Mouse (Mus musculus) thymus, postnatal 36 days (tissue): Measurements from ENCODE around the gene Samd14.
A peak's percentile ranks its signal among the peaks of the same experiment; 100 is the strongest.
"Not testable (repeated sequence)": the region's sequence is repeated elsewhere in the genome, so short reads cannot be mapped to it uniquely, and the experiment has no call there.

Source experiments
- DNase-seq, 2 experiments: peaks; one replicate each; pipeline ENCODE4 v3.0.0; 2022; ENCODE audit warnings: mixed read lengths in 2 of 2

Samd14 gene

DNA sequence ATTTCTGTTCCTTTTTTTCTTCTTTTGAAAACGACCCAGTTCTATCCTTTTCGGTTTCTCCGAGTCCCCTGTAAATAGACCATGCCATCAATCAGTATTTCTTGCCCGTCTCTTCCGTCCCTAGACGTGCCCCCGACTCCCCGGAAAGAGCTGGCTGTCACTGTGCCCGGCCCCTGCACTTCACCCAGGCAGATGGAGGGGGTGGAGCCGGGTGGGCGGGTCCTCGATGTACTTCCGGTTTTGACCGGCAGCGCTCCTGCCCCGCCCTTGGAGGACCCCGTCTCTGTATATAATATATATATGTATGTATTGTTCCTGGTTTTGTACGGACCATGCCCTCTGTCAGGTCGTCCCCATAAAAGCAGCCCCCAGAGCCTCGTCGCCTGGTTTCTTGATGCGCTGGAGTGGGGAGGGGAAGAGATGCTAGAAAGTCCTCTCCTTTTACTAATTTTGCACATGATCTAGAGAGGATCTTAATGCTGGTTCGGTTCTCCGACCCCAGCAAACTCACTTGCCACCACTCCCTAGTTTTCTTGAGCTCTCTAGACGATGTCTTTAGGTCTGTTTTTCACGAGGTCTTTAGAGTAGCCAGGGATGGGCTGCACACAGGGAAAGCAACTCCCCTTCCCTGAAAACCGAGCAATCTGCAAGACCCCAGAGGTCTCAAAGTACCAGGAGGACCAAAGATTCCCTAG is 3.0 kb upstream of the Samd14 start:
- peak; percentile 84 to 87 for DNase-seq

- DNase-seq = no peak
Observed at GRCm38 (mm10) chr11:95007418-95007817, 2.3 kb upstream of the Samd14 start.

DNA sequence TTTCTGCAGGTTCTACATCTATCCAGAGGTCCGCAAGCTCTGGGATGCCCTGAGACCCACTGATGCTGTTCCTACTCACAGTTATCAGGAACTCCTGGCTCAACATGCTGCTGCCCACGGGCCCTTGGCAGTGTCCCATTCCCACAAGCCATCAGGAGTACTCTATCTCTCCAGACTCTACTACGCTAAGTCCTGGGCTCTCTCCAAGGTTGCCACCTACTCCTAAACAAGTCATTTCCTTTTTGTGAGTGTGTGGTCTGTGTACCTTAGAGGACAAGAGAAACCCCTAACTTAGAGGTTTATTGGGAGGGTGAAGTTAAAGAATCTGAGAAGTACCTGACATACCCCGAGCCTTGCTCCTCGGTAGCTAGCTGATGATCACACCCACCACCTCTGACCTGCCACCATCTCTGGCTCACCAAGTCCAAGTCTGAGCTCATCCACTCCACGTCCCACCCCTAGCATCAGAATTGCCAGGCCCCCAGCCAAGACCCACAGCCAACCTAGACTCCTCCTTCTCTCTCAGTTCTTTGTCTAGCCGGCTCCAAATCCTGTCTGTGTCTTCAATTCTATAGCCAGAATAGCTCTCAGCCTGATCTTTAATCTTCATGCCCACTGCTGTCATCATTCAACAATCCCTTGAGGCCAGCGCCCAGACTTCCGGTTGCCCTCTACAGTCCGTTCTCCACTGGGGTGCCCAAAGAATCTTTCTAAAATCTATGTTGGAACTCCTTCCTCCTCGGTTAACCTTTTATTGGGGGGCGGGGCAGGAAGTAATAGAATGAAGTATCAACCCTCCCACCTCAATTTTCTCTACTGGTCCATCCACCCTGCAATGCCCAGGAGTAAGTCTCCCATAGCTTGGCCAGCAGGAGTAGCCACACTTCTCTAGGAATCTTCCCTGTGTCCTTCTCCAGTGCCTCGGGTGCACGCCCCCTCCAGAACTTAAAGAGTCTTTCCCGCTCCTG is 734 bp upstream of the Samd14 start:
- no peak for DNase-seq

DNA sequence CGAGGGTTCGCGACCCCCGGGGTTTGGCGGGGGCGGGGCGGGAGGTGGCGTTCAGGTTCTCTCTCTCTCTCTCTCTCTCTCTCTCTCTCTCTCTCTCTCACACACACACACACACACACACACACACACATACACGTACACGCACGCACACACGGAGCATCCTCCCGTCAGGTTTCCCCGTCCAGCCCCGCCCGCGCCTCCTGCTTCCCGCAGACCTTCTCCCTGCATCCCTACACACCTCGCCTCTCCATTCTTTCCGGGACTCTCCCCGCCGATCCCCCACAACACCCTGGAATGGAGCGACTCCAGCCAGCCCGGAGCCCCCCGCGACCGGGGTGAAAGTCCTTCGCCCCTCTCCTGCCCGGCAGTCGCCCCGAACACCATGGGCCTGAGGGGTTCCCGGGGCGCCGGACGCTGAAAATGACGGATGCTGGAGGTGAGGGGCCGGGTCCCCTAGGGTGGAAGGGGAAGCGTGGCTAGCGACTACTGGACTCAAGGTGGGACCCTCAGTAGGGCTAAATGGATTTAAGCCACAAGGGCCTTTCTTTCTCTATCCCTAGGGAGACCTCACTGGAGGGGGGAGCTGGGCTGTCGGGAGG is 561 bp downstream of the Samd14 start:
- no peak for DNase-seq

DNA sequence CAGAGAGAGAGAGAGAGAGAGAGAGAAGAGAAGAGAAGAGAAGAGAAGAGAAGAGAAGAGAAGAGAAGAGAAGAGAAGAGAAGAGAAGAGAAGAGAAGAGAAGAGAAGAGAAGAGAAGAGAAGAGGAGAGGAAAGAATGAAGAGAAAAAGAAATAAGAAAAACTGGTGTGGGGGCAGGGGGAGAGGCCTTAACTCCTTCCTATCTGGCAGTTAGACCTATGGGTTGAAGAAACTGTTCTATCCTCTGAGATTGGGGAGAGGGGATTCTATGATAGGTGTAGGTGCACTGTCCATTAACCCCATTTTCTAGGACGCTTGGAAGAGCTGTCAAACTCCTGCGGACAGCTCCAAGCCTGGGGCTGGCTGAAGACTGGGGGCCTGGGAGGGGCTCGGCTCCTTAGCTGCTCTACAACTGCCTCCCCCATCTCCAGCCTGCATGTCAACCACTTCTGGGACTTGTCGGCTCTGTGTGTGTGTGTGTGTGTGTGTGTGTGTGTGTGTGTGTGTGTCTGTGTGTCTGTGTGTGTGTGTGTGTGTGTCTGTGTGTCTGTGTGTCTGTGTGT is 1.2 kb downstream of the Samd14 start:
- not testable (repeated sequence) for DNase-seq

- DNase-seq = no peak
Observed at GRCm38 (mm10) chr11:95011416-95011815, 1.7 kb downstream of the Samd14 start.

DNA sequence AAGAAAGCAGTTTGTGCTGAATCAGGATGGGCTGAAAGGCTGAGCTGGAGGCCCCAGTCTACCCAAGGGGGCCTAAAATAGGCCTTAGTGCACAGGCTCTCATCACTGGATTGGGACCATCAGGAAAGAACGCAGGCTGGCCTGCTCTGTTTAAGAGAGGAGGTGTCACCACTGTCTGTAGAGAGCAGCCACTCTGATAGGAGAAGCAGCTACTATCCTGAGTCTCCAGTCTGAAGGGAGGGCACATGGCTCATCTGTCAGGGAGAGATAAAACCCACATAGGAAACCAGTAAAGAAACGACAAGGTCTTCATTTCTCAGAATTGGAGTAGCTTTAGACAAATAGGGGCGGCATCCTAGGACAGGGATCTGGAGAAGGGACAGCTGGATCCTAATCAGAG is 2.4 kb downstream of the Samd14 start:
- no peak for DNase-seq

- DNase-seq = no peak
Observed at GRCm38 (mm10) chr11:95012487-95012886, 2.8 kb downstream of the Samd14 start.

- DNase-seq = no peak
Observed at GRCm38 (mm10) chr11:95015484-95015883, 5.8 kb downstream of the Samd14 start.

- no peak for DNase-seq
Observed at GRCm38 (mm10) chr11:95022237-95022992, 12.7 kb downstream of the Samd14 start.

DNA sequence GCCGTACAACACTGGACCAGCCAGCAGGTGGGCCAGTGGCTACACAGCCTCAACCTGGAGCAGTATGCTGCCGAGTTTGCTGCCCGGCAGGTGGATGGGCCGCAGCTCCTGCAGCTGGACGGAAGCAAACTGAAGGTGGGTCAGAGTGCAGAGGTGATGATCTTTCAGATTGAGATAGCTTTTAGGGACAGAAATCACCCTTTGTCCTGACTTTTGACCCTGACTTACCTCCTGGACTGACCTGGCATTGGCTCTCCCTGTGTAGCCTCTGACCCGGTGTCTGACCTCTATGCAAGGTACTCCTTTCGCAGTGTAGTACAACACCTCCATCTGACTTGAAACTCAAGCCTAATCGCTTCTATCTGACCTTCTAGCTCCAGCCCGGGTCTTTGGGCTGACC is 13.8 kb downstream of the Samd14 start:
- DNase-seq = no peak

DNA sequence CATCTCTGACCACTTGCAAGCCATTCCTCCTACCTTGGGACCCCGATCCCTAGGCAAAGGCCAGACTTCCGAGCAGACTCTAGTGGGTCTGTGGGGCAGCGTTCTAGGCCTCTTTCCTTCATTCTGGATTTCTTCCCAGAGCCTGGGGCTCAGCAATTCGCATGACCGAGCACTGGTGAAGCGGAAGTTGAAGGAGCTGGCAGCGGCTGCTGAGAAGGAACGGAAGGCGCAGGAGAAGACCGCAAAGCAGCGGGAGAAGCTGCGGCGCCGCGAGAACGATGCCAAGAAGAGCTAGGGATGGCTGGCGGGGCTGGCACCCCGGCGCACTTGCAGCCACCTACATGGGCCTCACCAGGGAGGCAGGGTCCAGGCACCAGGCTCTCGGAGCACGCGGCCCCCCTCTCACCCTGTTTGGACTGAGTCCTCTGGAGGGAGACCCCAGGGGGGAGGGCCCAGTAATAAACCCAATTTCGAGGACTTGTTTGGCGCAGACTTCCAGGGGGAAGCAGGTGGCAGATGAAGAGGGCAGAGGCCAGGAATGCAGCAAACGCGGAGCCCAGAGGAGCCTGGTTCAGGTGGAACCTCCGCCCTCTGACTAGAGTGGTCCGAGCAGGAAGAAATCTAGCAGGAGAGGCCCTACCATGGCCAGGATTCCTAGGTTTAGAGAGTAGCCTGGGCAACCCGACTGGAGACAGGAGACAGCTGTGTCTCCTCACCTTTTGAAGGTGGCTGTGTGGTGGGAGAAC is 14.9 kb downstream of the Samd14 start:
- DNase-seq = no peak

DNA sequence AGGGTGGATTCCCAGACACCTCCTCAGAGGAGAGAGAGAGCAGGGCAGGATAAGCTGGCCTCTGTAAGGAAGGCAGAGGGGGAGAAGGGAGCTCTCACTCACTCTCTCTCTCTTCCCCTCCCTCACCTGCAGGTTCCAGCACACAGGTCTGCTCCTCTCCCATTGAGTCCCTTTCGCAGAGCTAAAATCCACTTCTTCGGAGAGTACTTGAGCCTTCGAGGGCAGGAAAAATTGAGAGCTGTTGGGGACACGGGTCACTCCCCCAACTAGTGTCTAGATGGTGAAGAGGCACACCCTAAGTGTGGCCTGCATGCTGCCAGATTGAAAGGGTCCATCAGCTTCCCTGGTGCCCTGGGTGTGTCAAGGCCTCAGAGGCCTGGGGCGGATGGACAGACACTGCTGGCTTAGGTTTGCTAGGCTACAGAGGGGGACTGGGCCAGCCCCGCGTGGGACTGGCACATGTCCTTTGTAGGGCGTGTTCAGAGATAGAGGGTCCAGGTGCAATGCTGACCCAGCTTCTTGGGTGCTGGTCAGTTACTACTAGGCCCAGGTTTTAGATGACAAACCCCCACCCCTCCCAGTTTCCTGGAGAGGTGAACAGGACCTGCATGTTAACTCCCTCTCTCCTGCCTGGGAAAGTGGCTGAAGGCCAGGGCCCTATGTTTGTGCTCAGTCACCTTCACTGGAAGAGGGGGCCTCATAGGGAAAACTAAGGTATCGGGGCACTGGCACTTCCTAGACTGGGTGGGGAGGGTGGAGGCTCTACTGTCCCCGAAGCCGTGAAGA is 15.7 kb downstream of the Samd14 start:
- DNase-seq = no peak

DNA sequence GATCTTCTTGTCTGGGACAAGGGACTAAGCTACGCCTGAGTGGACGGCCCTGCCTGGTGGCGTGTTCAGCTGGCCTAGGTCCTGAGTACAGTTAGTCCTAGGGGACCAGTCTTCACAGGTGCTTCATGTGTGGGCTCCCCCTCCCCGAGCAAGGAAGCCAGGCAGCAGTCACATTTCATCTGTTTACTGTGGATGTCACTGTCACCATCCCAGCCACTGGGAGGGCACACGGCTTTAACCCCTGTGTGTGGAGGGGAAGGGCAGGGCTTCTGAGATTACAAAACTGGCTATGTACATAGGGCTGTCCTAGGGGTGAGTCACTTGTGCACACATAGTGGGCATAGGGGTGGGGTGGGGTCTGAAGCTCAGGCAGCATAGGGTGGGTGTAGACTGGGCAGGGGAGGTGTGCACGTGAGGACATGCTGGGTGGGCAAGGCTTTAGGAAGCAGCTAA is 16.4 kb downstream of the Samd14 start:
- DNase-seq = no peak

DNA sequence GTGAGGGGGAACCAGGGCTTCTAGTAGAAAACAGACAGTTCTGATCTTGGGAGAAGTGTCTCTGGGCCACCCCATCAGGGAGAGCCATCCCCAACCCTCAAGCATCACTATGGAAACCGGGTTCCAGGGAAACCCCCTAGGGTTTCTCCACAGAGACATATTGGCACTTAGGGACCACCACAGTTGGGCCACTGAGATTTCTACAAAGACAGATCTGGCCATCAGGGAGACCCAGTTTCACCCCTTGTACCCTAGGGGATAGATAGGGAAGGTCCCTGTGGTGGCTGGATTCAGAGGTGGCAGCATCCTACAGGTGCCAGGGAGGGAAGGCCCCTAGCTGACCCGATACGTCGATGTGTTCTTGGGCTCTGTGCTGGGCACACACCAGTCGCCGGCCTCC is 17.2 kb downstream of the Samd14 start:
- DNase-seq = no peak

DNA sequence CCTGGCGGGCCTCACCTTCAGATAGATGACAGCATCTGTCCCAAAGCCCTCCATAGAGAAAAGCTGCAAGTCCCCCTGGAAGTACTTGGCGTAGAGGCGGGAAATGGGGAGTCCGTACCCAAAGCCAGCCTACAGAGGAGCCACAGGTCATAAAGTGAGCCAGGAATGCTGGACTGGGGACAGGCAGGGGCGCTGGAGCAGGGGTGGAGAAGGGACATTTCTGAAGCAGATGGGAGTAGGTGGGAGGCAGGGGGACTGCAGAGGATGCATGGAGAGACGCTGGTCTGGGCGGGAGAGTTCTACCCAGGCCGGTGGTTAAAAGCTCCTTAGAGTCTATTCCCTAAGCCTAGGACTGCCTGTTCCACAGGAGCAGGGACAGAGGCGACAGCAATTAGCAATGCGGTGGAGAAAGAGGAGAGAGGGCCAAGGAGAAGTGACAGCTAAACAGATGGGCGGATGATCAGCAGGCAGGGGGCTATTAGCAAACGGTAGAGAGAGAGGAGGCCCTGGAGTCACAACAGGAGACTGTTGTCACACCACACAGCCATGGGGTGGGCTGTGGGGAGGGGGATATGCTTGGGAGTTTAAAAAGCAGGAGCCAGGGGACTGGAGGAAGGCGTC is 18.3 kb downstream of the Samd14 start:
- no peak for DNase-seq

- DNase-seq = no peak
Observed at GRCm38 (mm10) chr11:95032945-95033344, 23.3 kb downstream of the Samd14 start.

GRCm38 (mm10) chr11:95033617-95034016 is 23.9 kb downstream of the Samd14 start:
- DNase-seq = no peak

- DNase-seq = no peak
Observed at GRCm38 (mm10) chr11:95034902-95035301, 25.2 kb downstream of the Samd14 start.

DNA sequence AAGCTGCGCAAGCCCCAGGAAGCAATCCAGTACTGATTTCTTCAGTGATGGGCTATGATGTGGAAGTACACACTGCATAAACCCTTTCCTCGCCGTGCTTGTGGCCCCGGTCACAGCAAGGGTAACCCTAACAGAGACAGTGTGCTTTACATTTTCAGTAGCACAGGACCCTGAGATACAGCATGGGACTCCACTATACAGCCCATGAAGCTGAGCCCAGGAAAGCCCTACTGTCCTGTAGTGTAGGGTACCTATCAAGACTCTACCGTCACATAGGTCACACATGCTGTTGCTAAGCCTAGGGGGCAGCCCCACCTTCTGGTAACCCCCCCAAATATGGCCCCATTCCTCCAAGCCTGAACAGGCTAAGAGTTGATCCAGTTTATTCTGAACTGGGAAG is 26.8 kb downstream of the Samd14 start:
- DNase-seq = no peak
